Mouse (Mus musculus) heart, postnatal 0 days (tissue): Measurements from ENCODE around the gene Ccdc6. TPM values are rescaled to one million over a fixed set of nuclear protein-coding genes. Genes with fewer than 3 reads are reported as not detected.

Experiments
- ATAC-seq: fragments of 200-750 bp; cut with Nextera tagmentation; 2 replicates; pipeline ENCODE4 v1.8.0; 2017; ENCODE audit warnings: low read depth, moderate number of reproducible peaks, moderate library complexity; ENCODE audit not compliant: insufficient read depth
- DNase-seq: peaks from one replicate; pipeline ENCODE4 v3.0.0-alpha.2; 2016; ENCODE audit warnings: low spot score
- H3K27ac ChIP-seq: fragments of 300-500 bp; sonication (generic); 2 replicates; pipeline ENCODE4 v1.5.1; 2014; ENCODE audit warnings: low read depth, mild to moderate bottlenecking
- H3K27me3 ChIP-seq: fragments of 300-500 bp; sonication (generic); 2 replicates; pipeline ENCODE4 v1.6.1; 2014; ENCODE audit warnings: low read length, mixed read lengths; ENCODE audit not compliant: control insufficient read depth, insufficient read depth
- H3K36me3 ChIP-seq: fragments of 300-500 bp; sonication (generic); replicated peaks from 2 replicates; pipeline ENCODE4 v1.6.1; 2014; ENCODE audit warnings: low read length, mixed read lengths; ENCODE audit not compliant: control insufficient read depth, insufficient read depth
- H3K4me1 ChIP-seq: fragments of 300-500 bp; sonication (generic); 2 replicates; pipeline ENCODE4 v1.6.1; 2014; ENCODE audit warnings: antibody characterized with exemption; ENCODE audit not compliant: control insufficient read depth, insufficient read depth
- H3K4me2 ChIP-seq: fragments of 300-500 bp; sonication (generic); 2 replicates; pipeline ENCODE4 v1.6.1; 2014; ENCODE audit warnings: low read depth, mild to moderate bottlenecking, low read length, moderate library complexity
- H3K4me3 ChIP-seq: fragments of 300-500 bp; sonication (generic); 2 replicates; pipeline ENCODE4 v1.5.1; 2014; ENCODE audit warnings: low read depth, low read length
- H3K9ac ChIP-seq: fragments of 300-500 bp; sonication (generic); replicated peaks from 2 replicates; pipeline ENCODE4 v1.6.1; 2014; ENCODE audit warnings: low read depth, low read length, mixed read lengths
- H3K9me3 ChIP-seq: fragments of 300-500 bp; sonication (generic); replicated peaks from 2 replicates; pipeline ENCODE4 v1.6.1; 2016; ENCODE audit warnings: low read length; ENCODE audit not compliant: control insufficient read depth
- CTCF ChIP-seq: IDR thresholded peaks from 2 replicates; pipeline ENCODE4 v1.5.1; 2016; ENCODE audit warnings: antibody characterized with exemption, control low read depth, low read depth
- EP300 ChIP-seq: IDR thresholded peaks from 2 replicates; pipeline ENCODE4 v1.6.1; 2016; ENCODE audit warnings: antibody characterized with exemption, low read depth
- WGBS: fragments of 180-500 bp; shearing (Covaris S2); extraction: QIAGEN DNeasy Blood & Tissue Kit; methylation state at CpG from one replicate; pipeline ENCODE4 v1.1.7; 2014; 5-methylcytosine and 5-hydroxymethylcytosine counted together
- polyA plus RNA-seq: library from polyadenylated mRNA; unstranded; fragments of >200 nt; fragmentation: Nextera tagmentation; extraction: Ambion mirVana; gene quantifications from 2 replicates; pipeline ENCODE4 v1.2.1, GENCODE M21; 2015
- total RNA-seq: library from RNA; depleted of rRNA; stranded (reverse); fragments of >200 nt; gene quantifications from 2 replicates; pipeline ENCODE4 v1.2.3, GENCODE M21; 2014; ENCODE audit warnings: low replicate concordance

Gene Ccdc6
- total and polyA plus RNA-seq, 2 experiments from 2014 or later: 7.7 to 10.4 TPM

GRCm38 (mm10) chr10:70133188-70133587, 36.3 kb downstream of the Ccdc6 start:
- TF ChIP-seq EP300: no peak
- TF ChIP-seq CTCF: no peak
- ATAC-seq (0 out of 2 replicates have a peak, but pooled peaks have one; percentile 12), DNase-seq (no peak)
- no peak overlapping the region; the same call in 1 of the 2 replicates for H3K4me2 ChIP-seq
- H3K27me3 ChIP-seq: no peaks in the 10 kb centered on the region
- no peaks in the 10 kb centered on the region for H3K36me3 ChIP-seq
- WGBS: 10% methylated on average over 6 of the region's 6 CpGs
- H3K4me3 ChIP-seq: no peak overlapping the region
- no peak overlapping the region for H3K9ac ChIP-seq
- no peaks in the 10 kb centered on the region for H3K9me3 ChIP-seq
- peak overlapping the region; percentile 77 for H3K27ac ChIP-seq
- peaks cover 37% of the 10 kb centered on the region for H3K4me1 ChIP-seq

GRCm38 (mm10) chr10:70135680-70136079, 38.8 kb downstream of the Ccdc6 start:
- no peak overlapping the region for H3K27ac ChIP-seq
- no peak for ATAC-seq
- H3K36me3 ChIP-seq: no peaks in the 10 kb centered on the region
- H3K27me3 ChIP-seq: no peaks in the 10 kb centered on the region
- peaks cover 34% of the 10 kb centered on the region for H3K4me1 ChIP-seq
- no peaks in the 10 kb centered on the region for H3K9me3 ChIP-seq
- no peak overlapping the region for H3K4me2 ChIP-seq
- H3K4me3 ChIP-seq: no peak overlapping the region
- TF ChIP-seq CTCF: peak; percentile 55
- TF ChIP-seq EP300: no peak
- WGBS: 83% methylated on average over 5 of the region's 5 CpGs
- H3K9ac ChIP-seq: no peak overlapping the region
- DNase-seq: no peak

GRCm38 (mm10) chr10:70137652-70138051, 40.7 kb downstream of the Ccdc6 start:
- DNase-seq: no peak
- Histone ChIP-seq H3K36me3 (peaks cover 2% of the 10 kb centered on the region; the same call in 1 of the 2 replicates), H3K4me2 (no peak overlapping the region), H3K9ac (no peak overlapping the region), H3K4me1 (peaks cover 14% of the 10 kb centered on the region), H3K27me3 (no peaks in the 10 kb centered on the region), H3K27ac (no peak overlapping the region), H3K4me3 (no peak overlapping the region), H3K9me3 (no peaks in the 10 kb centered on the region)
- ATAC-seq: no peak
- 84% methylated on average over 7 of the region's 7 CpGs for WGBS
- no peak for TF ChIP-seq CTCF
- TF ChIP-seq EP300: no peak

GRCm38 (mm10) chr10:70138150-70138549, 41.2 kb downstream of the Ccdc6 start:
- no peaks in the 10 kb centered on the region for H3K27me3 ChIP-seq
- H3K4me3 ChIP-seq: no peak overlapping the region
- 63% methylated on average over 8 of the region's 8 CpGs for WGBS
- peaks cover 9% of the 10 kb centered on the region for H3K4me1 ChIP-seq
- no peak for TF ChIP-seq CTCF
- no peak for TF ChIP-seq EP300
- no peak overlapping the region for H3K27ac ChIP-seq
- H3K4me2 ChIP-seq: no peak overlapping the region
- H3K9ac ChIP-seq: no peak overlapping the region
- ATAC-seq: peak; percentile 37; the same call in 1 of the 2 replicates
- DNase-seq: no peak
- no peaks in the 10 kb centered on the region for H3K9me3 ChIP-seq
- peaks cover 7% of the 10 kb centered on the region for H3K36me3 ChIP-seq

- no peak overlapping the region for H3K9ac ChIP-seq
- 83% methylated on average over 6 of the region's 6 CpGs for WGBS
- no peak overlapping the region for H3K4me2 ChIP-seq
- no peaks in the 10 kb centered on the region for H3K4me1 ChIP-seq
- no peak overlapping the region for H3K27ac ChIP-seq
- H3K36me3 ChIP-seq: peaks cover 16% of the 10 kb centered on the region
- H3K4me3 ChIP-seq: no peak overlapping the region
- DNase-seq: no peak
- H3K9me3 ChIP-seq: no peaks in the 10 kb centered on the region
- no peaks in the 10 kb centered on the region for H3K27me3 ChIP-seq
- ATAC-seq: no peak
- TF ChIP-seq CTCF (no peak), EP300 (no peak)
These were observed 42.4 kb downstream of the Ccdc6 start for GRCm38 (mm10) chr10:70139368-70139767.

- Histone ChIP-seq H3K4me3 (no peak overlapping the region), H3K9me3 (no peaks in the 10 kb centered on the region), H3K27me3 (no peaks in the 10 kb centered on the region), H3K27ac (no peak overlapping the region), H3K4me2 (no peak overlapping the region), H3K9ac (no peak overlapping the region), H3K36me3 (peaks cover 22% of the 10 kb centered on the region), H3K4me1 (no peaks in the 10 kb centered on the region)
- TF ChIP-seq CTCF (no peak), EP300 (no peak)
- 65% methylated on average over 12 of the region's 12 CpGs for WGBS
- DNase-seq (no peak), ATAC-seq (no peak)
These were observed 43.5 kb downstream of the Ccdc6 start for GRCm38 (mm10) chr10:70140414-70140813.
